Mouse (Mus musculus): ENCODE results near the gene Mettl27. TPM values are rescaled to one million over a fixed set of nuclear protein-coding genes. Genes with fewer than 3 reads are reported as not detected.
"Not testable (repeated sequence)": the region's sequence is repeated elsewhere in the genome, so short reads cannot be mapped to it uniquely, and the experiment has no call there.

Mettl27 gene
- total and polyA plus RNA-seq, 2 experiments: 13.5 to 30.0 TPM

DNA sequence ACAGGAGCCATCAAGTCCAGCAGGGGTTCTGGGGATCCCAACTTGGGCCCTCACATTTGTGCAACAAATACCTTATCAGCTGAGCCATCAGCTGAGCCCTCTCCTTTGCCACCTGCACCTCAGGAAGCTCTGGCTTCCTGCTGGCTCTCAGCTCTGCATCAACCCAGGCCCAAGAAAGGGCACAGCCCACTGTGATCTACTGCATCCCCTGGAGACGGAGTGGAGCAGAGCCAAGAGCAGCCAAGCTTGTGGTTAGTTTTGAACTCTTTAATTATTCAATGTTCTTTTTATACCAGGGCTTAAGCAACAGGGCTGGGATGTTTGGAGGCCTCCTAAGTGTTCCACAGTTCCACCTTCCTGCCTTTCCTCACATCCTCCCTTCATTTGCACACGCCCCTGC lies 28.3 kb downstream of the Mettl27 start:
- Histone ChIP-seq H3K4me3 (ENCODE audit: insufficient read depth, low read depth, low read length) (no peak overlapping the region), H3K9ac (ENCODE audit: low read depth, low read length) (no peak overlapping the region), H3K4me1 (ENCODE audit: control insufficient read depth, insufficient read depth, low read length) (no peaks in the 10 kb centered on the region), H3K36me3 (ENCODE audit: control insufficient read depth, insufficient read depth, low read length) (no peaks in the 10 kb centered on the region), H3K27ac (replicated peaks; ENCODE audit: insufficient read depth, low read depth, low read length) (no peak overlapping the region), H3K27me3 (ENCODE audit: control insufficient read depth, insufficient read depth, low read length) (no peaks in the 10 kb centered on the region), H3K79me2 (ENCODE audit: control insufficient read depth, insufficient read depth, low read length) (no peaks in the 10 kb centered on the region)
- WGBS: 90% methylated on average over 2 of the region's 2 CpGs
- no peak for TF ChIP-seq POLR2A (IDR thresholded peaks at IDR 0.05; ENCODE audit: extremely low read depth, insufficient read depth, low read length)
- TF ChIP-seq CTCF (IDR thresholded peaks at IDR 0.05; ENCODE audit: low read depth, low read length): no peak
- no peak for DNase-seq (ENCODE audit: extremely low read depth, low read depth, low spot score)

GRCm38 (mm10) chr5:134961519-134961918 lies 29.4 kb downstream of the Mettl27 start:
- WGBS: 93% methylated on average over 2 of the region's 2 CpGs
- no peaks in the 10 kb centered on the region for H3K27me3 ChIP-seq (ENCODE audit: control insufficient read depth, insufficient read depth, low read length)

DNA sequence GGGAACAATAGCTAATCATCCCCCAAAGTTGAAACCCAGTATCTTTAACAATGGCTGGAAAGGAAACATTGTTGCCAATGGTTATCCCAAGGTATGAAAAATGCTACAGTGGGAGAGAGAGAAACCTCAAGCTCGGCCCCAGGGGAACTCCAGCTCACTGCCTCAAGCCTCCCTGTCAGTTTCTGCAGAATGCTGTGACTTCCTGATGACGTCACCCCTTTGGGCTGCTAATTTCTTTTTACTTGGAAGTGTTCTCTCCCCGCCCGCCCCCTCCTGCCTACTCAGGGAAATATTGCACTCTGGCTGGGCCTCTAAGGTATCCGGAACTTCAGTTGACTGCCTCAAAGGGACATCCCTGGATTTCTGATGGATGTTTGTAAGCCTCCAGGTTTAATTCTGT lies 31.4 kb downstream of the Mettl27 start:
- no peak for TF ChIP-seq POLR2A (IDR thresholded peaks at IDR 0.05; ENCODE audit: extremely low read depth, insufficient read depth, low read length)
- TF ChIP-seq CTCF (IDR thresholded peaks at IDR 0.05; ENCODE audit: low read depth, low read length): no peak
- DNase-seq (ENCODE audit: extremely low read depth, low read depth, low spot score): no peak
- Histone ChIP-seq H3K4me3 (ENCODE audit: insufficient read depth, low read depth, low read length) (no peak overlapping the region), H3K79me2 (ENCODE audit: control insufficient read depth, insufficient read depth, low read length) (no peaks in the 10 kb centered on the region), H3K36me3 (ENCODE audit: control insufficient read depth, insufficient read depth, low read length) (no peaks in the 10 kb centered on the region), H3K9ac (ENCODE audit: low read depth, low read length) (no peak overlapping the region), H3K27me3 (ENCODE audit: control insufficient read depth, insufficient read depth, low read length) (no peaks in the 10 kb centered on the region), H3K4me1 (ENCODE audit: control insufficient read depth, insufficient read depth, low read length) (no peaks in the 10 kb centered on the region), H3K27ac (replicated peaks; ENCODE audit: insufficient read depth, low read depth, low read length) (no peak overlapping the region)
- WGBS: 76% methylated on average over 5 of the region's 5 CpGs

More at GRCm38 (mm10) chr5:134961519-134961918, 29.4 kb downstream of the Mettl27 start:
- no peak for TF ChIP-seq CTCF (IDR thresholded peaks at IDR 0.05; ENCODE audit: low read depth, low read length)
- no peak for TF ChIP-seq POLR2A (IDR thresholded peaks at IDR 0.05; ENCODE audit: extremely low read depth, insufficient read depth, low read length)
- Histone ChIP-seq H3K4me1 (ENCODE audit: control insufficient read depth, insufficient read depth, low read length) (no peaks in the 10 kb centered on the region), H3K9ac (ENCODE audit: low read depth, low read length) (no peak overlapping the region), H3K79me2 (ENCODE audit: control insufficient read depth, insufficient read depth, low read length) (no peaks in the 10 kb centered on the region), H3K36me3 (ENCODE audit: control insufficient read depth, insufficient read depth, low read length) (no peaks in the 10 kb centered on the region), H3K4me3 (ENCODE audit: insufficient read depth, low read depth, low read length) (no peak overlapping the region), H3K27ac (replicated peaks; ENCODE audit: insufficient read depth, low read depth, low read length) (no peak overlapping the region)
- DNase-seq (ENCODE audit: extremely low read depth, low read depth, low spot score): no peak

DNA sequence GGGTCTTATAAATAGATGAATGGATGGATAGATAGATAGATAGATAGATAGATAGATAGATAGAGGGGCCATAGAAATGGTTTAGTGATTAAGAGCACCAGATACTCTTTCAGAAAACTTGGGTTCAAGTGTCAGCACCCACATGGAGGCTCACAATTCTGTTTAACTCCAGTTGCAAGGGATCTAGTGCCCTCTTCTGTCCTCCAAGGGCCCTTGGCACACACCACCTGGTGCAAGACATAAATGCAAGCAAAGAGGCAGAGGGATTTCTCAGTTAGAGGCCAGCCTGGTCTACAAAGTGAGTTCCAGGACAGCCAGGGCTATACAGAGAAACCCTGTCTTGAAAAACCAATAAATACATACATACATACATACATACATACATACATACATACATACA lies 32.5 kb downstream of the Mettl27 start:
- not testable (repeated sequence) for H3K9ac ChIP-seq (ENCODE audit: low read depth, low read length); DNase-seq (ENCODE audit: extremely low read depth, low read depth, low spot score); H3K27me3 ChIP-seq (ENCODE audit: control insufficient read depth, insufficient read depth, low read length); H3K79me2 ChIP-seq (ENCODE audit: control insufficient read depth, insufficient read depth, low read length); H3K4me1 ChIP-seq (ENCODE audit: control insufficient read depth, insufficient read depth, low read length); H3K4me3 ChIP-seq (ENCODE audit: insufficient read depth, low read depth, low read length); H3K36me3 ChIP-seq (ENCODE audit: control insufficient read depth, insufficient read depth, low read length); H3K27ac ChIP-seq (replicated peaks; ENCODE audit: insufficient read depth, low read depth, low read length)

DNA sequence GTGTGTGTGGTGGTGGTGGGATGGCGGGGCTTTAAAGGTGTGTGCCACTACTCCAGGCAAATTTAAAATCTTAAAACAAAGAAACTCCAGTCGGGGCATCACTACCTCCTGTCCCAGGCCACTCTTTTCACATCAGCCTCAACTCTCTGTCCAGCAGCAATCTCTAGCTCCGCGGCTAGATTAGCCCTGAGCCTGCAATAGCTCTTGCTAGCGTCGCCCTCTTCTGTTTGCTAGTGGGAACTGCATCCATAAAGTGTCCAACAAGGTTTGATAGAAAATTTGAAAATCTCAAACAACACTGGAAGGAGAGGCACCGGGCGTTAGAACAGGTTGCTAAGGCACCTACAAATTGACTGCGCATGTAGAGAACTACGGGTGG lies 33.3 kb downstream of the Mettl27 start:
- no peaks in the 10 kb centered on the region for H3K4me1 ChIP-seq (ENCODE audit: control insufficient read depth, insufficient read depth, low read length)
- 8% methylated on average over 10 of the region's 10 CpGs for WGBS
- H3K4me3 ChIP-seq (ENCODE audit: insufficient read depth, low read depth, low read length): peak overlapping the region; percentile 11; the same call in 1 of the 2 replicates
- DNase-seq (ENCODE audit: extremely low read depth, low read depth, low spot score): peak; percentile 67
- peak overlapping the region; percentile 55 for H3K9ac ChIP-seq (ENCODE audit: low read depth, low read length)
- no peaks in the 10 kb centered on the region for H3K36me3 ChIP-seq (ENCODE audit: control insufficient read depth, insufficient read depth, low read length)
- TF ChIP-seq POLR2A (IDR thresholded peaks at IDR 0.05; ENCODE audit: extremely low read depth, insufficient read depth, low read length) (no peak), CTCF (IDR thresholded peaks at IDR 0.05; ENCODE audit: low read depth, low read length) (peak; percentile 78)
- no peaks in the 10 kb centered on the region for H3K27me3 ChIP-seq (ENCODE audit: control insufficient read depth, insufficient read depth, low read length)
- H3K79me2 ChIP-seq (ENCODE audit: control insufficient read depth, insufficient read depth, low read length): no peaks in the 10 kb centered on the region
- H3K27ac ChIP-seq (replicated peaks; ENCODE audit: insufficient read depth, low read depth, low read length): no peak overlapping the region

DNA sequence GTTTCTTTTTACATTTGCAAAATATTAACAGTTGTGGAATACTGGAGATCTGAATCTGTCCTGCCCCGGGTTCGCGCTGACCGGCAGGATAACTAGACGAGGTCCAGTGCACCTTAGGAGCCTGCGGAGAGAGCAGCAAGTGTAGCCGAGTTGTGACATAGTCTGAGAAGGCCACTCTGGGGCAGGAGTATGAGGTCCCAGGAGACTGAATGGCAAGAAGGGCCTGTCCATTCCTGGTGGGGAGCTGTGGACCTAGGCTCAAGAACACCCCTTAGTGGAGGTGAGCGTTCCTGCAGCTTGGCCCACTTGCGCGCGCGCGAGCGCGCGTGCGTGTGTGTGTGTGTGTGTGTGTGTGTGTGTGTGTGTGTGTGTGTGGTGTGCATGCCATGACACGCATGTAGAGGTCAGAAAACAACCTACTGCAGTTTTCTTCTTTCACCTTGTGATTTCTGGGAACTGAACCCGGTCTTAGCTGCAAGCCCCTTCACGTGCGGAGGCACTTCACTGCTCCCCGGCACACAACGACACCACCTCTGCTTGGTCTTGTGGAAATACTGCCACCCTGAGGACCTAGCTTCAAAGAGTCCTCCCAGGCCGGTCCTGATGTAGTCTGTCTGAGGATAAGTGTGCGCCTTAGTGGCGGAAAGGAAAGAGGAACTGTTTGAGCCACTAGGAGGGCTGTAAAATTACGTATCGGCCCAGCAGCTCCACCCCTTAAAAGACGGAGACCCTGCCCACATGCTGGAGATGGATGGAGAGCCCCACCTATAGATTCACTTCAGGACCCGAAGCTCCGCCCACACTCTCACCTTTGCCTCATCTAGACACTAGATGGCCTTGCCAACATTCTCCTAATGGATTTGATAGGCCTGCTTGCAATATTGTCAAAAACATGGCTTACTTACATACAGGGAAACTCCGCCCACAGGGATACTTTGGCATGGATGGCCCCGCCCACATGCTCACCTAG lies 34.0 kb downstream of the Mettl27 start:
- peak; percentile 78 for DNase-seq (ENCODE audit: extremely low read depth, low read depth, low spot score)
- H3K27ac ChIP-seq (replicated peaks; ENCODE audit: insufficient read depth, low read depth, low read length): peak overlapping the region; percentile 6
- no peaks in the 10 kb centered on the region for H3K4me1 ChIP-seq (ENCODE audit: control insufficient read depth, insufficient read depth, low read length)
- no peaks in the 10 kb centered on the region for H3K79me2 ChIP-seq (ENCODE audit: control insufficient read depth, insufficient read depth, low read length)
- H3K9ac ChIP-seq (ENCODE audit: low read depth, low read length): peak overlapping the region; percentile 55
- no peaks in the 10 kb centered on the region for H3K36me3 ChIP-seq (ENCODE audit: control insufficient read depth, insufficient read depth, low read length)
- H3K27me3 ChIP-seq (ENCODE audit: control insufficient read depth, insufficient read depth, low read length): no peaks in the 10 kb centered on the region
- TF ChIP-seq POLR2A (IDR thresholded peaks at IDR 0.05; ENCODE audit: extremely low read depth, insufficient read depth, low read length) (no peak), CTCF (IDR thresholded peaks at IDR 0.05; ENCODE audit: low read depth, low read length) (peak; percentile 78)
- H3K4me3 ChIP-seq (ENCODE audit: insufficient read depth, low read depth, low read length): peak overlapping the region; percentile 11
- 4% methylated on average over 33 of the region's 33 CpGs for WGBS

All from liver, adult 2 months (tissue).